Mouse (Mus musculus): ENCODE measurements around the gene Lancl2.

- TF ChIP-seq CTCF (IDR thresholded peaks at IDR 0.05; ENCODE audit: borderline replicate concordance, insufficient read depth, low read depth, low read length) (no peak), POLR2A (IDR thresholded peaks at IDR 0.05; ENCODE audit: borderline replicate concordance, insufficient read depth, low read length) (no peak)
Measured at GRCm38 (mm10) chr6:57744974-57745747, 42.8 kb downstream of the Lancl2 start.

All from cerebellum, adult 2 months (tissue).